Mouse (Mus musculus) CH12.LX (cell line): ENCODE measurements at regions not wholly inside any gene's neighbourhood (a gene's known extent, or its start where the extent isn't known, plus 50 kb on each side); places are given as distances from the start of the nearest gene placed in this dataset.

ENCODE experiments used
- CTCF ChIP-seq, 2 experiments: IDR thresholded peaks in 1 of 2; conservative IDR thresholded peaks in 1 of 2; 2 replicates each; pipeline ENCODE4 v1.5.1; 2011 to 2012; ENCODE audit warnings: low read depth in 2 of 2, low read length in 2 of 2, improper control_type of control experiment in 1 of 2, inconsistent platforms in 1 of 2, mild to moderate bottlenecking in 1 of 2, moderate library complexity in 1 of 2
- E2F4 ChIP-seq: IDR thresholded peaks from 2 replicates; pipeline ENCODE4 v1.6.1; 2011; ENCODE audit warnings: low read depth, low read length, improper control_type of control experiment; ENCODE audit not compliant: insufficient replicate concordance
- EP300 ChIP-seq: IDR thresholded peaks from 2 replicates; pipeline ENCODE4 v1.6.1; 2011; ENCODE audit warnings: low read length, improper control_type of control experiment
- MAX ChIP-seq: IDR thresholded peaks from 2 replicates; pipeline ENCODE4 v1.6.1; 2011; ENCODE audit warnings: low read length, improper control_type of control experiment
- NRF1 ChIP-seq: IDR thresholded peaks from 2 replicates; pipeline ENCODE4 v1.6.1; 2014; ENCODE audit warnings: low read depth, mild to moderate bottlenecking, inconsistent platforms, low read length, improper control_type of control experiment, moderate library complexity
- POLR2A ChIP-seq: IDR thresholded peaks from 2 replicates; pipeline ENCODE4 v1.6.1; 2011; ENCODE audit warnings: low read depth, mild to moderate bottlenecking, improper control_type of control experiment, low read length
- RAD21 ChIP-seq: IDR thresholded peaks from 2 replicates; pipeline ENCODE4 v1.6.1; 2011; ENCODE audit warnings: low read depth, mild to moderate bottlenecking, low read length, improper control_type of control experiment, moderate library complexity
- USF1 ChIP-seq: IDR thresholded peaks from 2 replicates; pipeline ENCODE4 v1.6.1; 2014; ENCODE audit warnings: low read depth, mild to moderate bottlenecking, inconsistent platforms, low read length, improper control_type of control experiment

DNA sequence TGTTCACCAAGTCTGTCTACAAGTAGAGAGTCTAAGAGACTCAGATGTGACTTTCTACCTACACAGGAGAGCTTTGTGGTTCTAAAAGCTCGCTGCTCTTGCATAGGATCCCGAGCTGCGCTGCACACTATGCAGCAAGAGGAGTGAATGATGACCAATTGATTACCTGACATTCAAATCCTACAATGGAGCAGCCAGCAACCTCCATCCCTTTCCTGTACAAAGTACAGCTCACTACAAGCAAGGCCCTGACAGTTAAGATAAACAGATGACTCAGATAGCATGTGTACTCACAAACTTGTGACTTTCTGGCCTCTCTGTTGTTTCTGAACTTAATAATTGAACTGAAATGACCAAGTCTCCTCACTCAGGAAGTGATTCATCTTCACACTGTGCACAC, 974.7 kb downstream of the 4930444P10Rik start:
- TF ChIP-seq POLR2A (no peak), CTCF (conservative IDR thresholded peaks at IDR 0.05 in 1 of 2, IDR thresholded peaks at IDR 0.05 in 1 of 2; ENCODE audit: low read depth in 2 of 2, low read length in 2 of 2) (no peak), NRF1 (no peak), USF1 (no peak), RAD21 (no peak), E2F4 (no peak), MAX (no peak), EP300 (no peak)
